Mouse (Mus musculus) adrenal gland, postnatal 14 days (tissue): ENCODE results near the gene Galk1. TPM values are rescaled to one million over a fixed set of nuclear protein-coding genes. Genes with fewer than 3 reads are reported as not detected.

Experiments used
- DNase-seq: peaks from one replicate; pipeline ENCODE4 v3.0.0; 2021; ENCODE audit warnings: mixed read lengths
- long read RNA-seq, 2 experiments: library from polyadenylated mRNA; stranded (forward); transcript quantifications; one replicate each; pipeline ENCODE4 v2.0.0; 2021
- total RNA-seq: library from RNA; stranded (reverse); gene quantifications from 2 replicates; pipeline ENCODE4 v1.2.3, GENCODE M21; 2021

The Galk1 gene
- 41.5 and 51.9 TPM in 2 replicates for total RNA-seq
- long read RNA-seq, experiment 1, transcript Galk1-201 (8 exons, 1,406 nt) = major isoform, 96 of 106 reads
- long read RNA-seq, experiment 1, partial matches to known transcripts = 6 of 106 reads
- long read RNA-seq, experiment 1, other reads (novel, unspliced or antisense) = 4 of 106 reads
- long read RNA-seq, experiment 2, transcript Galk1-201 (8 exons, 1,406 nt) = major isoform, 83 of 100 reads
- long read RNA-seq, experiment 2, partial matches to known transcripts = 13 of 100 reads
- long read RNA-seq, experiment 2, other reads (novel, unspliced or antisense) = 4 of 100 reads

DNA sequence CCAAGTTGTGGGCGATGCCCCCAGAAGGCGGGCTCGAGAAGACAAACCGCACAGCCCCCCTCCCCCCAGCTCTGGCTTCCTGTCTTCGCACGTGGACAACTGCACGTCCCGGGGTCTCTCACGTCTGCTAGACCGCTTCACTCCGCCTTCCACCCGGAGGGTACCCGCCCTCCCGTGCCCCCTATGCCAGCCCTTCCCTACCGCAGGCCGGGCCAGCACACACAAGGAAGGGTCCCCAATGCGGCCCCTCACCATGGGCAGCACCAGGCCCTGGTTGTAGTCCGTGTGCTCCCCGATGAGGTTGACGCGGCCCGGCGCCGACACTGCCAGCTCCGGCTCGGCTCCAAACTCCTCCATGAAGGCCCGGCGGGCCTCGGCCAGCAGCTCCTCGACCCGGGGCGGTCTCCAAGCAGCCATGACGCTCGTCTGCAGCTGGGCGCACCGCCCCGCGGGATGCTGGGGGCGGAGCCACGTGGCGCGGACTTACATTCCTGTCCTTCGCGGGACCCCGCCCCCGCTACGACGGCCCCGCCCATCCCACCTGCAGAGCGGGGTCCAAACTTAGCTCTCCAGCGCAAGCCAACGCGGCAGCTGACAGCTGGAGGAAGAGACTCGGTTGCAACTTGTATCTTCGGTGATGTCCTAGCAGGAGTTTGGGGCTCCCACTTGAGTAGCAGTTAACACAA, at the start of gene Galk1:
Gene Galk1, minus strand, starts transcription at position 458 of the 686 bp plus-strand sequence.
- peak; percentile 94 for DNase-seq

- no peak for DNase-seq
Observed at GRCm38 (mm10) chr11:116061641-116062415, 49.3 kb upstream of the Galk1 start.

DNA sequence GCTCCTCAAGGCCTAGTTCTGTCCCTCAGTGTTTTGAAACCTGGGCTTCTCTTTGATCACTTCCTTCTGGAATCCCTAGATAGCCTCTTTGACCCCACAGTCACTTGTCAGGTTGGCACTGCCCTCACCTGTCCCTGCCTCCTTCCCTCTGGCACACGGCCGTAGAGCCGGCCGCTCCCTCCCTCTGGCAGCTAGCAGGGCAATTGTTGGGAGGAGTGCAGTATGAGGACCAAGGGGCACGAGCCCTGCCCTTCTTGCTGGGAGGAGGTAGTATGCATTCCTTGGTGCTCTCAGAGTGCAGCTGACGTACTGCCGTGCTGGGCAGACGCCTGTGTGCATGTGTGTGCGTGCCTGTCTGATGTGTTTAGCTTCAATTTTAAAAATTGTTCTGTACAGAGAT, 48.1 kb upstream of the Galk1 start:
- DNase-seq = no peak

DNA sequence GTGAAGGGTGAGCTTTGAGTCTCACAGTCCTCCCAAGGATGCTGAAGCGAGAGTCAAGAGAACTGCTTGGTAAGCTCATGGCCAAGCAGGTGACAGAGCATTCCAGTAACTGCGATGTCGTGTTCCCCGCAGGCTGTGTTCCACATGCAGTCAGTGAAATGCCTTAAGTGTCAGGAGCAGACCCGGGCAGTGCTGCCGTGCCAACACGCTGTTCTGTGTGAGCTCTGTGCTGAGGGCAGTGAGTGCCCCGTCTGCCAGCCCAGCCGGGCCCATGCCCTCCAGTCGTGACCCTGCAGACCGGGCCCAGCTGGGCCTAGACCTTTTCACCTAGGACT, 47.1 kb upstream of the Galk1 start:
- no peak for DNase-seq

GRCm38 (mm10) chr11:116058868-116059690, 46.6 kb upstream of the Galk1 start:
- DNase-seq = no peak

DNA sequence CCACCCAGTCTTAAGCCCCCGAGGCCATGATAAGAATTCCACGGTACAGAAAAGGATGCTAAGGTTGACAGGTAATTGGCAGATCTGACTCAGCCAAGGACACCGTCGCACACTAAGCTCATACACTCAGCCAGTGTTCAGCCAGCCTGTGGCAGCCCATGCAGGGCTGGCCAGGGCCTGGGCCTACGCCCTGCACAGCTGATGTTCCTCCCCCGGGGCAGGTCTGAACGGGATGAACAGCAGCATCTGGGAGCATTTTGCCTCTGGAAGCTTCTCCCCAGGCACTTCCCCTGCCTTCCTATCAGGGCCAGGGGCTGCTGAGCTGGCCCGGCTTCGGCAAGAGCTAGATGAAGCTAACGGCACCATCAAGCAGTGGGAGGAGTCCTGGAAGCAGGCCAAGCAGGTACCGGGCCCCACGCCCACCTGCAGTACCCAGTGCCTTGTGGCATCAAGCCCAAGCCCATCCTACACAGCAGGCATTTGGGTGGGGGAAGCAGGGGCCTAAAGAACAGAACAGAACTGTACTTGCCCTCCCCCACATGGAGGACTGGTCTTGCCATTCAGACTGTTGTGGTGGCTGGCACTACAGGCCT, 45.6 kb upstream of the Galk1 start:
- no peak for DNase-seq

GRCm38 (mm10) chr11:116057237-116057881, 44.8 kb upstream of the Galk1 start:
- DNase-seq = no peak

DNA sequence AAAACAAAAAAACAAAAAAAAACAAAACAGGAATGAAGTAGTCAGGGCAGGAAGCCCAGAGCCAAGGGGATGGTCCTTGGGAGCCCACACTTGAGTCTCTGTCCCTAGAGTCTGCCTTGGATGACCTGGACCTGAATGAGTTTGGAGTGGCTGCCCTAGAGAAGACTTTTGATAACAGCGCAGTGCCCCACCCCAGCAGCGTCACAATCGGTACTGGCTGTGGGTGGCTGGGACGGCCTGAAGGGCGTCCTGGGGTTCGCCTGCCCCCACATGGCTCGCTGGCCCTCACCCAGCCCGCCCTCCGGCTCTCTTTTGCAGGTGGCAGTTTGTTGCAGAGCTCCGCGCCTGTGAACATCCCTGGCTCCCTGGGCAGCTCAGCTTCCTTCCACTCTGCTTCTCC, 43.4 kb upstream of the Galk1 start:
- DNase-seq = no peak

DNA sequence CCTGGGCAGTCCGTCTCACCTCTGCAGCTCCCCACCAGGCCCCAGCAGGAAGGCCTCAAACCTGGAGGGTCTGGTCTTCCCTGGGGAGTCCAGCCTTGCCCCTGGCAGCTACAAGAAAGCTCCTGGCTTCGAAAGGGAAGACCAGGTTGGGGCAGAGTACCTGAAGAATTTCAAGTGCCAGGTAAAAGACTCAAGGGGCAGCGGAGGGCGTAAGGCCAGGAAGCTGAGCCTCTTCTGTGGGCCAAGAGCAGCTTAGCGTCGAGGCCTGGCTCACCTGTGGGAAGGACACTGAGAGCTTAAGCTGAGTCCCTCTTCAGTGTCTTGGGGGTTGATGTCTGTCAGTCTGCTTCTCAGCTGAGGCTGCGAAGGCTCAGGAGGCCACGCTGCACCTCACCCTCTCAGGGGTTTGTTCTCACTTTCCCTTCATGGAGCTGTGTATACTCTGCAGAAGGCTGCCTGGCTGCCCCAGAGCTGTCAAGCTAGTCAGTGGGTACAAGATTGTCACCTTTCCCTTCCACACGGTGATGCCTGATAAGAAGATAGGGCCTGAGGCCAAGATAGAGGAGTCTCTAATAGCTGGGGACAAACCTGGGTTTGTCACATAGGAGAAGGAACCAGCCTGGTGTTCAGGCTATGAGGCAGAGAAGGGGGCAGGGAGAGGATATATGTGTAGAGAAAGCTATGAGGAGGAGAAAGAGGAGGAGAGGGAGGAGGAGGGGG, 41.2 kb upstream of the Galk1 start:
- no peak for DNase-seq

- no peak for DNase-seq
Observed at GRCm38 (mm10) chr11:116050196-116050595, 37.7 kb upstream of the Galk1 start.

DNA sequence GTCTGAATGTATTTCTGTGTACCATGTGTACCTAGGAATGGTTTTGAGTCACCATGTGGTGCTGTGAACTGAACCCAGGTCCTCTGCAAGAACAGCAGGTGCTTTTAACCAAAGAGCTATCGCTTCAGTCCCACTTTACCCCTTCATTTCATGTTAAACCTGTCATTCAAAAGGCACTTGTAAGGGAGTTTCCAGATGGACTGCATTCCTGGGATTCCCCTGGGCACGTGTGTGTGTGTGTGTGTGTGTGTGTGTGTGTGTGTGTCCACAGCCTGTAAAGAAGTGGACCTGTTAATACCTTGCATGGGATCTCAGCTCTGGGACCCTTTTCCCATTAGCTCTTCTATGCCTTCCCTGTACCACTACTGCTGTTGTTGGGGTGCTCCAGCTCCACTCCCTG, 37.1 kb upstream of the Galk1 start:
- no peak for DNase-seq

DNA sequence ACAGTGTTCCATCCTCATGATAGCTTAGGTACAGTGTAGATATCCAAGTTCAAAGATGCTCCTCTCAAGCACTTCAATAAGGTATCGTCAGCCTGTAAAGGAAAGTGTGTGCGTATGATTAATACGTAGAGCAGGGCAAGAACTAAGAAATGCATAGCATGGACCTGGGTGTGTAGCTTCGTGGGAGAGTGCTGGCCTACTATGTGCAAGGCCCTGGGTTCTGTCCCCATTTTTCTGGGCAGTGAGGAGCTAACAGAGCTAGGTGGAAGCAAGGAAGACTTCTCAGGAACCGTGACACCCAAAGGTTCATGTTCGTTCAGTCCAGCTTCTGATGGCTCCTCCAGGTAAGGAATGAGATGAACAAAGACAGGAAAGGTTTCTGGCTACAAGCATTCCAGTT, 32.7 kb upstream of the Galk1 start:
- DNase-seq = no peak

- DNase-seq = no peak
Observed at GRCm38 (mm10) chr11:116043286-116043685, 30.8 kb upstream of the Galk1 start.

- no peak for DNase-seq
Observed at GRCm38 (mm10) chr11:116042372-116043138, 30.0 kb upstream of the Galk1 start.

GRCm38 (mm10) chr11:116041833-116042232, 29.3 kb upstream of the Galk1 start:
- DNase-seq = no peak

- DNase-seq = no peak
Observed at GRCm38 (mm10) chr11:116040593-116040992, 28.1 kb upstream of the Galk1 start.

DNA sequence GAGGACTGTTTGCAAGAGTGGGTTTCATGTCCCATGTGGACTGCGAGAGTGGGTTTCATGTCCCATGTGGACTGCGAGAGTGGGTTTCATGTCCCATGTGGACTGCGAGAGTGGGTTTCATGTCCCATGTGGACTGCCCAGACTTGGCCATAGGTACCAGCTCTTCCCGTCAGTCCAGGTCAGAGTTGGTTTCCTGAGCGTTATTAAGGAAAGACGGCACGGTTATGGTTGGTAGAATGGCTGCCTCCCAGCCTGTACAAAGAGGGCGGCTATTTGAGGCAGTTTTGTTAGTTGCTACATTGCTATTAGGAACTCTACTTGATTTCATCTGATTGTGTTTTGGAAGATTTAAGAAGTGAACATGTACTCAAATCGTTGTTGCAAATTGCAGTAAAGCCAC, 25.3 kb upstream of the Galk1 start:
- no peak for DNase-seq

- no peak for DNase-seq
Observed at GRCm38 (mm10) chr11:116036671-116037070, 24.2 kb upstream of the Galk1 start.

- DNase-seq = no peak
Observed at GRCm38 (mm10) chr11:116034584-116034983, 22.1 kb upstream of the Galk1 start.
